Mouse (Mus musculus): ENCODE data around the gene Gm20683. TPM values are rescaled to one million over a fixed set of nuclear protein-coding genes. Genes with fewer than 3 reads are reported as not detected.

Gene Gm20683
- polyA plus RNA-seq, 1 experiment from 2014 or later: 8.1 TPM

DNA sequence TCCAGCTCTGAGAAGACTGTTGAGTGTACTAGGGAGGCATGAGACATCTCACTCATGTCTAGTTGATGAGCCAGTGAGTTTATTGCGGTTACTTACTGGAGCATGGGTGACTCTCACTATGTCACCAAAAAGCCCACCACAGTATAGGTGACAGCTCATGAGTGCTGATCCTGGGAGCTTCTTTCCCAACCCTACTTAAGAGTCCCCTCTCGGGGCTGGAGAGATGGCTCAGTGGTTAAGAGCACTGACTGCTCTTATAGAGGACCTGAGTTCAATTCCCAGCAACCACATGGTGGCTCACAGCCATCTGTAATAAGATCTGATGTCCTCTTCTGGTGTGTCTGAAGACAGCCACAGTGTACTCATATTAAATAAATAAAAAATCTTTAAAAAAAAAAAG is 28.4 kb upstream of the Gm20683 start:
- no peak for ATAC-seq (ENCODE audit: low FRiP score)
- Histone ChIP-seq H3K4me3 (no peak overlapping the region), H3K27ac (no peak overlapping the region), H3K27me3 (peaks cover 3% of the 10 kb centered on the region), H3K9ac (no peak overlapping the region), H3K9me3 (no peaks in the 10 kb centered on the region), H3K4me1 (replicated peaks) (peaks cover 26% of the 10 kb centered on the region), H3K4me2 (no peak overlapping the region), H3K36me3 (no peaks in the 10 kb centered on the region)
- 86% methylated on average over 2 of the region's 2 CpGs for whole genome bisulfite sequencing

DNA sequence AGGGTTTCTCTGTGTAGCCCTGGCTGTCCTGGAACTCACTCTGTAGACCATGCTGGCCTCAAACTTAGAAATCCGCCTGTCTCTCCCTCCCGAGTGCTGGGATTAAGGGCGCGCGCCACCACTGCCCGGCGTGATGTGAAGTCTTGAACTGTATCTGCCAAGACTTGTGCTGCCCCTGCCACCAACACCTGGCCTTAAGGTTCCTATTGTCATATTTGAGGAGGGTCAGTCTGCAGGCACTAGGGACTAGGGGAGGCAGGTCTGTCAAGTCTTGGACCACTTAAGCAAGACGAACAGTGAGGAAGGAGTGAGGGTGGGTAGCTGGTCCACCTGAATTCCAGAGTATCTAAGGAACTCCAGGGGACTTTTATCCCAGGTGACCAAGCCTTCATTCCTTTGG is 27.9 kb upstream of the Gm20683 start:
- no peak overlapping the region for H3K4me2 ChIP-seq
- H3K27me3 ChIP-seq: peaks cover 3% of the 10 kb centered on the region
- peaks cover 26% of the 10 kb centered on the region for H3K4me1 ChIP-seq (replicated peaks)
- no peaks in the 10 kb centered on the region for H3K9me3 ChIP-seq
- H3K27ac ChIP-seq: no peak overlapping the region
- H3K36me3 ChIP-seq: no peaks in the 10 kb centered on the region
- no peak overlapping the region for H3K4me3 ChIP-seq
- WGBS: 89% methylated on average over 8 of the region's 8 CpGs
- no peak for ATAC-seq (ENCODE audit: low FRiP score)
- no peak overlapping the region for H3K9ac ChIP-seq

DNA sequence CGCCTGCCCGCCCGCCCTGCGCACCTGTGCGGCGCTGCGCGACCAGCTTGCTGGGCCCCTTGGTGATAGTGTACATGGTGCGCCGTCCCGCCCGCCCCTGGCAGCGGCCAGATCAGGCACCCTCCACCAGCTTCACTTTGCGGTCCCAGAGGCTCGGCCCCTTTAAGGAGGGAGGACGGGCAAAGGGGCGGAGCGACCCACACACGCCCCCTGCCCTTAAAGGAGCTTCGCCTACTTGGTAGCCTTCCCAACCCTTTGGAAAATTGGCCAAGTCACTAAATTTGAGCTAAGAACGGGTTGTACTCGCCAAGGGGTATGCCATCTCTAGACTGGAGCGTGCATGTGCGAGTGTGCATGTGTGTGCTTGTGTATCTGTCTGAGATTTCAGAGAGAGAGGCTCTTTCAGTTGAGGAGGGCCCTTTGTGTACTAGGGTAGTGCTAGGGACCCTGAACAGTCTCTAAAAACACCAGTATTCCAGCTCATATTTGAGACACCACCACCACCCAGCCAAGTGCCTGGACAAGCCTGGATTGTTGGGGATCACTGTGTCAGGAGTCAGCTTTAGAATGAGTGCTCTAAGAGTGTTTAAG is 27.1 kb upstream of the Gm20683 start, which contains the start of gene Mcrip2:
Mcrip2 (minus strand) TSS at position 164 of the 591 bp plus-strand sequence.
- Histone ChIP-seq H3K9me3 (no peaks in the 10 kb centered on the region), H3K4me2 (peak within 1 kb of the TSS; percentile 98), H3K4me3 (peak within 1 kb of the TSS; percentile 66), H3K4me1 (replicated peaks) (peaks cover 18% of the 10 kb centered on the region), H3K27me3 (peaks cover 3% of the 10 kb centered on the region), H3K9ac (peak within 1 kb of the TSS; percentile 86), H3K36me3 (no peaks in the 10 kb centered on the region), H3K27ac (peak within 1 kb of the TSS; percentile 49)
- peak; percentile 83 for ATAC-seq (ENCODE audit: low FRiP score)
- 0% methylated on average over 24 of the region's 24 CpGs for WGBS

DNA sequence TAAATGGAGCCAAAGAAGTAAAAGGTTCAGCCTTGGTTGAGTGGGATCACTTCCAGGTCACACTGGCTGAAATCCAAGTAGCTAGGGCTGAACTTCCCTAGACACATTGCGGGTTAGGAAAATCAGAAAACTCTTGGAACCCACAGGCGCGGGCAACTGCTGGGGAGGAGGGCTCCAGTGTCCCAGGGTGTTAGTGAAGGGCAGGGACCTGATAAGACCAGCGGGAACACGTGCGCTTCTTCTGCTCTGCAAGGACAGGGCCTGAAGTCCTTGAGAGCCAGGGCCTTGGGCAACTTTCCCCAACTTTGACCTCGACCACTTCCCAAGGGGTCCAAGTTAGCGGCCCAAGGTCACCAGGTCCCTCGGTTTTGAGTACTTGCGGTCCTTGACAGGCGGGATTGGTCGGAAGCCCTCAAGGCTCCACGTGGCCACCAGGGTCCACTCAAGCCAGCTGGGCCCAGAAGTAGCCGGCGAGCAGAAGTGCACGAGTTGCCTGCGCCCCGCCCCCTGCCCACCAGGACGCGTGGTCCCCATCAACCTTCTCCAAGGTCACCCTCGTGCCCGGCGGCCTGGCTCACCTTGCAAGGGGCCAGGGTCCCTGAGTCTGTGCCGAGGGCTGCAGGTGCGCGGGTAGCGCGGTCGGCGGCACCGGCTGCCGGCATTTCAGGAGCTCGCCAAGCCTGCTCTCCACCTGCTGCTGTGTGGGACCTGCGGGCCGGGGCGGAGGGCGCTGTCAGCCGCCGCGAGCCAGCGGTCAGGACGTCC is 26.5 kb upstream of the Gm20683 start:
- 2% methylated on average over 42 of the region's 42 CpGs for WGBS
- Histone ChIP-seq H3K27me3 (peaks cover 3% of the 10 kb centered on the region), H3K4me1 (replicated peaks) (peaks cover 17% of the 10 kb centered on the region), H3K9me3 (no peaks in the 10 kb centered on the region), H3K27ac (peak overlapping the region; percentile 49; the same call in 1 of the 2 replicates), H3K4me3 (peak overlapping the region; percentile 66), H3K9ac (peak overlapping the region; percentile 86), H3K4me2 (peak overlapping the region; percentile 98), H3K36me3 (no peaks in the 10 kb centered on the region)
- peak; percentile 43 for ATAC-seq (ENCODE audit: low FRiP score)

DNA sequence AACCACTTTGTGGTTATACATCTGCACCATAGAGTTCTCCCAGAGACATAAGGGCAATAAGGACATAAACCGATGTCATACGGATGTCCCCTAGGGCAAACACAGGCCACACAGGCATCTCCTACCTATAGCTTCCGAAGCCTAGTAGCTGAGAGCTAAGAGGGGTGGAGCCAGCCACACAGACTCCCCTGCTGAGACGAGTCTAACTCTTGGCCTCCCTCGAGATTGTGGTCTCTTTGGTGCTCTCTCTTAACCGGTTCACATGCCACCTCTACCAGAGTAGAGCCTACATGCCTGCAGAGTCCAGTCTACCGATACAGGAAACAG is 25.9 kb upstream of the Gm20683 start:
- H3K36me3 ChIP-seq: no peaks in the 10 kb centered on the region
- H3K9me3 ChIP-seq: no peaks in the 10 kb centered on the region
- peak overlapping the region; percentile 98 for H3K4me2 ChIP-seq
- 22% methylated on average over 7 of the region's 7 CpGs for WGBS
- H3K27me3 ChIP-seq: peaks cover 3% of the 10 kb centered on the region
- H3K4me1 ChIP-seq (replicated peaks): peaks cover 17% of the 10 kb centered on the region
- no peak for ATAC-seq (ENCODE audit: low FRiP score)
- H3K4me3 ChIP-seq: peak overlapping the region; percentile 66
- H3K9ac ChIP-seq: peak overlapping the region; percentile 86
- no peak overlapping the region for H3K27ac ChIP-seq

DNA sequence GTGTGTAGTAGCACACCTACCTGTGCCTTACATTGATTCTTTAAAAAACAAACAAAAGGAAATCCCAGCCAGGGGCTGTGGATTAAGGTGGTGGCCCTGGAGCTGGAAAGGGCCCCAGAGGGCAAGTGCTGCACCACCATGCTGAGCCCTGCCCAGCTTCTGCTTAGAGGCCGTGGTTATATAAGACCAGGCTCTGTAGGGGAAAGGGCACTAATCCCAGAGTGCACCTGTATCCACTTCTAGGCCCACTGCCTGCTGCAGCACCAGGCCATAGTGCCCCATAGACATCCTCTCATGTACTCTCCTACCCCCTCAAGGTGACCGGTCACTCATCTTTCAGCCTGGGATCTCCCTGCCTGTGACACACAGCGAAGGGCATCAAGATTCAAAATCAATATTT is 24.6 kb upstream of the Gm20683 start:
- H3K27ac ChIP-seq: no peak overlapping the region
- H3K9me3 ChIP-seq: no peaks in the 10 kb centered on the region
- H3K4me3 ChIP-seq: no peak overlapping the region
- H3K4me2 ChIP-seq: no peak overlapping the region
- H3K4me1 ChIP-seq (replicated peaks): peaks cover 25% of the 10 kb centered on the region
- H3K9ac ChIP-seq: no peak overlapping the region
- peaks cover 3% of the 10 kb centered on the region for H3K27me3 ChIP-seq
- no peaks in the 10 kb centered on the region for H3K36me3 ChIP-seq
- WGBS: 98% methylated on average over 3 of the region's 3 CpGs
- ATAC-seq (ENCODE audit: low FRiP score): no peak

DNA sequence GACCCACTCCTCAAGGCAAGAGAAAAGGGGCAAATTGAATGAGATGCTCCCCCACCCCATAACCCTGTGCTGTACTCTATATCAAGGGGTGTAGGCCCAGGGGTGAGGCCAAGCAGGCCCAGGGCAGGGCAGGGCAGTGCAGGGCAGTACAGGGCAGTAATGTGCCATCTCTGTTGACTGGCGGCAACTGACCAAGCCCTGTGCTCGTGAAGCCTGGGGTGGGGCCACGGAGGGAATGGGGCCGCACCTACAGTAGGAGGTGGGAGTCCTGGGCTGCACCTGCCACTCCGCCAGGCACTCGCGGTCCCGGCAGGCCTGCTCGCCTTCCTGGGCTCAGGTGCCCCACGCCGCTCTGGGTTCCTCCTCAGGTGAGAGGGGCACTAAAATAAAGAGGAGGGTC is 23.7 kb upstream of the Gm20683 start:
- Histone ChIP-seq H3K4me2 (no peak overlapping the region), H3K9me3 (no peaks in the 10 kb centered on the region), H3K27me3 (peaks cover 3% of the 10 kb centered on the region), H3K9ac (peak overlapping the region; percentile 19; the same call in 1 of the 2 replicates), H3K36me3 (no peaks in the 10 kb centered on the region), H3K4me3 (no peak overlapping the region), H3K4me1 (replicated peaks) (peaks cover 34% of the 10 kb centered on the region), H3K27ac (no peak overlapping the region)
- WGBS: 96% methylated on average over 11 of the region's 11 CpGs
- ATAC-seq (ENCODE audit: low FRiP score): no peak

DNA sequence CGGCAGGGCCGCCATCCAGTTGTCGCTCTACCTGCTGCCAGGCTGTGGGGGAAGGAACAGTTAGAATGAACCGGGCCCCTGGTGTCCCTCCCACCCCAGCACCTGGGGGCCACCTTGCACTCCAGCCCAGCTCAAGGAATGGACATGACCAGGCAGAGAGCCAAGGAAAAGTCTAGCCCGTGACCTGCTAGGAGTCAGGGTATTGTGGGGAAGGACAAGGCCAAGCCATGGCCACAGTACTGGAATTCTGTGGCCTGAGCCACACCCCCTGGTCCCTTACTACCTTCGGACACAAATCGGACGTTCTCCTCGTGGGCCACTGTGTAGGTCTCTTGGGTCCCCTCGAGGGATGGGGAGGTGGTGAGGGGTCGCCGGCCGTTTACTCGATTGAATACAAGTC is 22.7 kb upstream of the Gm20683 start:
- Histone ChIP-seq H3K4me1 (replicated peaks) (peaks cover 38% of the 10 kb centered on the region), H3K27me3 (peaks cover 3% of the 10 kb centered on the region), H3K27ac (no peak overlapping the region), H3K36me3 (no peaks in the 10 kb centered on the region), H3K4me3 (no peak overlapping the region), H3K9ac (no peak overlapping the region), H3K9me3 (no peaks in the 10 kb centered on the region), H3K4me2 (no peak overlapping the region)
- WGBS: 93% methylated on average over 14 of the region's 14 CpGs
- no peak for ATAC-seq (ENCODE audit: low FRiP score)

DNA sequence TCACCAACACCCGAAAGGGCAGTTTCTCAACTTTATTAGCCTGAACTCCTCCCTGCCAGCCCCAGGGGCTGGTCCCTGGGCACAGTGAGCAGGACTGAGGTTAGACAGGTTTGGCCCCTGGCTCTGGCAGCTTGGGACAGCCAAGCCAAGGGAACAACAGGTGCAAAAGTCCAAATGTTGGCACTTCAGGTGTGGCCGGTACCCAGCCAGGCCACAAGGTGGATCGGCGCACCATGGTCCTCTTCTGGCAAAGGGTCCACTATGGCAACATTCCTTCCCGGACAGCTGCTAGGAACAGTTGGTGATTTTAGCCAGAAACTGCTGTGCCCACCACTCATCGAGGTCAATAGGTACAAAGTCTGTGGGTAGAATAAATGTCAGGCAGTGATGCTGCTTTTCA is 22.1 kb upstream of the Gm20683 start:
- ATAC-seq (ENCODE audit: low FRiP score): no peak
- Histone ChIP-seq H3K4me1 (replicated peaks) (peaks cover 33% of the 10 kb centered on the region), H3K4me3 (no peak overlapping the region), H3K9ac (no peak overlapping the region), H3K27ac (no peak overlapping the region), H3K36me3 (no peaks in the 10 kb centered on the region), H3K9me3 (no peaks in the 10 kb centered on the region), H3K27me3 (peaks cover 3% of the 10 kb centered on the region), H3K4me2 (no peak overlapping the region)
- WGBS: 87% methylated on average over 6 of the region's 6 CpGs

DNA sequence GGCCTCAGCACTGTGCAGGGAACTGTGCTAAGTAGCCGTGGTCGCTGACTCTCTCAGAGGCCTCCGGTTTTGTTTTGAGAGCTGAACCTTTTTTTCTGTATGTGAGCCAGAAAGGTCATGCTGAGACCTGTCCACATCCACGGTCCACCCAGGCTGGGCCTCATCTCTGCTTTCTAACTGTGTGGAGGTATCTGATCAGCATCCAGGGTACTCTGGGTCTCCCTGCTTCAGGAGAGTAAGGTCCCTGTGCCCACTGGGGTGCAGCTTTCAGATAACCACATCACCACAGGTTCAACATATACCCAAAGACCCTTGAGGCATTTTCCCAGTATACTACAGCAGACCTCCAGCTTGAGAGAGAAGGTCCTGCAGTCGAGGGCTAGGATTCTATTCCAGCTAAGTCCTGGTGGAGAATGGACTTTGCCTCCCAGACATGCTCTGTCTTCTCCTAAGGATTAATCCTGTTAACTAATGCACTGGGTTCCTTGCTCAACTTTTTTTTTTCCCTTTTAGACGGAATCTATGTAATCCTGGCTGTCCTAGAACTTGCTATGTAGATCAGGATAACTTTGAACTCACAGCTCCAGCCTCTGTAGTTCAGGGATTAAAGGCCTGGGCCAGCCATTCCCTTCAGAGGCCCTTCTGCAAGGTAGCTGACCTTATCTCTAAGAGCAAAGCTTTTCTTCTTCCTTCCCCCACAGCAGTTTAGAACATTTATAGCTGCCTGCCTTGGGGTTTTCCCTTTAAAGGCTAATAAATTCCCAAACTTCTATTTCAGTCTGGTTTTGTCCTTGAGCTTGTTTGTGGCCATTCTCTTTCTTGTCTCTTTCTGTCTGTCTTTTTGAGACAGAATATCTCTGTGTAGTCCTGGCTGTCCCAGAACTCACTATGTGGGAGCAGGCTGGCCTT is 20.4 kb upstream of the Gm20683 start:
- H3K9ac ChIP-seq: peak overlapping the region; percentile 85
- H3K27ac ChIP-seq: peak overlapping the region; percentile 91
- no peaks in the 10 kb centered on the region for H3K9me3 ChIP-seq
- peaks cover 26% of the 10 kb centered on the region for H3K4me1 ChIP-seq (replicated peaks)
- peak overlapping the region; percentile 69 for H3K4me3 ChIP-seq
- peak; percentile 46; the same call in 1 of the 2 replicates for ATAC-seq (ENCODE audit: low FRiP score)
- WGBS: 15% methylated on average over 6 of the region's 6 CpGs
- peak overlapping the region; percentile 82 for H3K4me2 ChIP-seq
- no peaks in the 10 kb centered on the region; the same call in 1 of the 2 replicates for H3K27me3 ChIP-seq
- no peaks in the 10 kb centered on the region for H3K36me3 ChIP-seq

DNA sequence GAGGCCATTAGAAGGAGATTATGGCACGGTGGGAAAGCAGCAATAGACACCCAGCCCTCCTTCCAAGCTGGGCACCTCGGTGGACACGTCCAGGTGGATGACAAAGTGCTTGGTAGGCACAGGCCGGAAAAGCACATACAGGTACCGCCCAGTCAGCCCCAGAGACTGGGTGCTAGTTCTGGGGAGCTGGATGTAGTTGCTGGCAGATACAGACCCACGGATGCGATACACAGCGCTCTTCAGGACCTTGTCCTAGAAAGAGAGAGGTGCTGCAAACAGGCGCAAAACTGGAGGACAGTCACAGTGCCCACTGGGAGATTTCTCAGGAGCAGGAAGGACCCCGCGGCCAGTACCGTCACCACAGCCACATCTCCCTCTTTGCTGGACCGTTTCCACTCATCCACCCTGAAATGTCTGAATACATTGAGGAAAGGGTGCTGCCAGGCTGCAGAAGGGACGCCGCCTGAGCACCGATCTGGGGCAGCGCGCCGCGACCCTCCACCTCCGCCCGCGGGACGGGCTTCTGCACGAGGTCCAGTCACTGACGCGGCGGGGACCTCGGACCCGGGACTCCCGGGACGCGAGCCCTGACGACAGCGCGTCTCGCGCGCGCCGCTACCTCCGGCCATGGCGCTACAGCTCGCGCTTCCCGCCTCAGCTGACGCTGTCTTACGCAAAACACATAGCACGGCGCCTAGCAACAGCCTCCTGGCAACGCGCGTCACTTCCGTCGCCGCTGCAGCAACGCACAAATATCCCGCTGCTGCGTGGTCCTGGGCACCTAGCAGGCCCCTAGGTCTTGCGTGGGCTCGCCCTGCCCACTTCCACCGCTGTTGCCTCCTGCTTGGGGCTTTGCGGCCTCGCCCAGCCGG is 19.5 kb upstream of the Gm20683 start, which contains the start of gene Wdr90:
Wdr90 (minus strand) TSS at position 670 of the 872 bp plus-strand sequence.
- peak; percentile 92 for ATAC-seq (ENCODE audit: low FRiP score)
- H3K27ac ChIP-seq: peak within 1 kb of the TSS; percentile 91
- H3K27me3 ChIP-seq: no peaks in the 10 kb centered on the region
- peak within 1 kb of the TSS; percentile 69 for H3K4me3 ChIP-seq
- WGBS: 4% methylated on average over 65 of the region's 65 CpGs
- no peaks in the 10 kb centered on the region for H3K9me3 ChIP-seq
- H3K4me2 ChIP-seq: peak within 1 kb of the TSS; percentile 82
- H3K9ac ChIP-seq: peak within 1 kb of the TSS; percentile 85
- peaks cover 26% of the 10 kb centered on the region for H3K4me1 ChIP-seq (replicated peaks)
- H3K36me3 ChIP-seq: no peaks in the 10 kb centered on the region

All from hindbrain, embryonic 13.5 days (tissue).